Mouse (Mus musculus): ENCODE measurements around the gene Cacna1s. TPM values are rescaled to one million over a fixed set of nuclear protein-coding genes. Genes with fewer than 3 reads are reported as not detected.

The Cacna1s gene
- polyA plus RNA-seq, 1 experiment = 0.23 TPM

DNA sequence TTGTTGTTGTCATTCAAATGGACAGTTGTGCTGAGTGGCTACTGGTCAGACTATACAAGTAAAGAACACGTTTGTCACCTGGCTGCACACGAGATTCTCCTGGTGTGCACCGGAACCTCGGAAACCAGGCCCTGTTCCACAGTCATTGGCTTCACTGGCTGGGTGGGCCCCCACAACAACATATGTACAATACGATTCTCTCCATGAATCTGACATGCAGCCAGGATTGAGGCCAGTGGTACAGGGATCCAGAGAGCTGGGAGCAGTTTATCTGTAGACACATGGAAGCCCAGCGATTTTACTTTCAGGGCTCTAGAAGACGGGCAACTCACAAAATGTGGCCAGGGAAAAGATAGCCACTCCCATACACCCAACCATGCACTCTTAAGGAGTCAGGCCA lies 51.1 kb downstream of the Cacna1s start:
- Histone ChIP-seq H3K27me3 (ENCODE audit: control insufficient read depth, insufficient read depth, insufficient read length) (peaks cover 21% of the 10 kb centered on the region), H3ac (ENCODE audit: control insufficient read depth, insufficient read length, low read depth) (no peak overlapping the region), H3K4me3 (ENCODE audit: insufficient read depth, poor library complexity, severe bottlenecking) (no peak overlapping the region), H3K79me3 (ENCODE audit: low read depth) (no peaks in the 10 kb centered on the region), H3K36me3 (ENCODE audit: control insufficient read depth, insufficient read depth) (no peaks in the 10 kb centered on the region), H3K79me2 (ENCODE audit: control insufficient read depth, insufficient read depth) (no peaks in the 10 kb centered on the region)
- TF ChIP-seq USF1 (IDR thresholded peaks at IDR 0.05; ENCODE audit: low read depth) (no peak), CEBPB (IDR thresholded peaks at IDR 0.05; ENCODE audit: low read depth) (no peak), MYOG (IDR thresholded peaks at IDR 0.05; ENCODE audit: control insufficient read depth, extremely low read depth, insufficient read length) (no peak), CTCF (IDR thresholded peaks at IDR 0.05; ENCODE audit: control insufficient read depth, insufficient read depth, insufficient read length) (no peak), MAX (IDR thresholded peaks at IDR 0.05) (no peak), MYOD1 (IDR thresholded peaks at IDR 0.05; ENCODE audit: control insufficient read depth, insufficient read length, low read depth) (no peak), FOSL1 (IDR thresholded peaks at IDR 0.05; ENCODE audit: insufficient read depth, low read length, poor library complexity, severe bottlenecking) (no peak)

GRCm38 (mm10) chr1:136104741-136105140 lies 52.2 kb downstream of the Cacna1s start:
- Histone ChIP-seq H3K79me3 (ENCODE audit: low read depth) (no peaks in the 10 kb centered on the region), H3K27me3 (ENCODE audit: control insufficient read depth, insufficient read depth, insufficient read length) (peaks cover 24% of the 10 kb centered on the region), H3K36me3 (ENCODE audit: control insufficient read depth, insufficient read depth) (no peaks in the 10 kb centered on the region), H3K79me2 (ENCODE audit: control insufficient read depth, insufficient read depth) (no peaks in the 10 kb centered on the region), H3ac (ENCODE audit: control insufficient read depth, insufficient read length, low read depth) (no peak overlapping the region), H3K4me3 (ENCODE audit: insufficient read depth, poor library complexity, severe bottlenecking) (no peak overlapping the region)
- TF ChIP-seq CEBPB (IDR thresholded peaks at IDR 0.05; ENCODE audit: low read depth) (no peak), CTCF (IDR thresholded peaks at IDR 0.05; ENCODE audit: control insufficient read depth, insufficient read depth, insufficient read length) (no peak), MAX (IDR thresholded peaks at IDR 0.05) (no peak), FOSL1 (IDR thresholded peaks at IDR 0.05; ENCODE audit: insufficient read depth, low read length, poor library complexity, severe bottlenecking) (no peak), USF1 (IDR thresholded peaks at IDR 0.05; ENCODE audit: low read depth) (no peak), MYOG (IDR thresholded peaks at IDR 0.05; ENCODE audit: control insufficient read depth, extremely low read depth, insufficient read length) (no peak), MYOD1 (IDR thresholded peaks at IDR 0.05; ENCODE audit: control insufficient read depth, insufficient read length, low read depth) (no peak)

- TF ChIP-seq CEBPB (IDR thresholded peaks at IDR 0.05; ENCODE audit: low read depth) (no peak), MYOD1 (IDR thresholded peaks at IDR 0.05; ENCODE audit: control insufficient read depth, insufficient read length, low read depth) (no peak), MAX (IDR thresholded peaks at IDR 0.05) (no peak), USF1 (IDR thresholded peaks at IDR 0.05; ENCODE audit: low read depth) (no peak), MYOG (IDR thresholded peaks at IDR 0.05; ENCODE audit: control insufficient read depth, extremely low read depth, insufficient read length) (no peak), CTCF (IDR thresholded peaks at IDR 0.05; ENCODE audit: control insufficient read depth, insufficient read depth, insufficient read length) (no peak), FOSL1 (IDR thresholded peaks at IDR 0.05; ENCODE audit: insufficient read depth, low read length, poor library complexity, severe bottlenecking) (no peak)
- Histone ChIP-seq H3K4me3 (ENCODE audit: insufficient read depth, poor library complexity, severe bottlenecking) (no peak overlapping the region), H3K79me3 (ENCODE audit: low read depth) (no peaks in the 10 kb centered on the region), H3K36me3 (ENCODE audit: control insufficient read depth, insufficient read depth) (no peaks in the 10 kb centered on the region), H3K27me3 (ENCODE audit: control insufficient read depth, insufficient read depth, insufficient read length) (peaks cover 34% of the 10 kb centered on the region), H3ac (ENCODE audit: control insufficient read depth, insufficient read length, low read depth) (no peak overlapping the region), H3K79me2 (ENCODE audit: control insufficient read depth, insufficient read depth) (no peaks in the 10 kb centered on the region)
Measured at GRCm38 (mm10) chr1:136109464-136109863, 56.9 kb downstream of the Cacna1s start.

DNA sequence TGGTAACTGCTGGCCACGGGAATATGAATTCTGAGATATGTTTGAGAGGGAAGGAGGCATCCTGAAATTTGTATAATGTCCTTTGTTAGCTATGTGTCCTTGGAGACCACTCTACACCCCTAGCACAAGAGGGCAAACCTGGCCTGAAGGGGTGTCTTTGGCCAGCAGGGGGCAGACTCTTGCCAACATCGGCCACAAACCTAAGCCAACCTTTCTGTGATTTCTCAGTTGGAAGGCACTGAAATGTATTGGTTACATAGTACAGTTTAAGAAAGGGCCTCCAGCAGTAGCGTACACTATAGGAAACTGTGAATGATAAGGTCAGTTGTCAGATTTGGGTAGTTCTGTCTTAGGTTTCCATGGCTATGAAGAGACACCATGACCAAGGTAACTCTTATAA lies 63.6 kb downstream of the Cacna1s start:
- Histone ChIP-seq H3K4me3 (ENCODE audit: insufficient read depth, poor library complexity, severe bottlenecking) (no peak overlapping the region), H3K27me3 (ENCODE audit: control insufficient read depth, insufficient read depth, insufficient read length) (peaks cover 5% of the 10 kb centered on the region), H3ac (ENCODE audit: control insufficient read depth, insufficient read length, low read depth) (no peak overlapping the region), H3K36me3 (ENCODE audit: control insufficient read depth, insufficient read depth) (no peaks in the 10 kb centered on the region), H3K79me3 (ENCODE audit: low read depth) (no peaks in the 10 kb centered on the region), H3K79me2 (ENCODE audit: control insufficient read depth, insufficient read depth) (no peaks in the 10 kb centered on the region)
- TF ChIP-seq CTCF (IDR thresholded peaks at IDR 0.05; ENCODE audit: control insufficient read depth, insufficient read depth, insufficient read length) (peak; percentile 69), MAX (IDR thresholded peaks at IDR 0.05) (no peak), FOSL1 (IDR thresholded peaks at IDR 0.05; ENCODE audit: insufficient read depth, low read length, poor library complexity, severe bottlenecking) (no peak), MYOD1 (IDR thresholded peaks at IDR 0.05; ENCODE audit: control insufficient read depth, insufficient read length, low read depth) (no peak), MYOG (IDR thresholded peaks at IDR 0.05; ENCODE audit: control insufficient read depth, extremely low read depth, insufficient read length) (no peak), CEBPB (IDR thresholded peaks at IDR 0.05; ENCODE audit: low read depth) (no peak), USF1 (IDR thresholded peaks at IDR 0.05; ENCODE audit: low read depth) (no peak)

DNA sequence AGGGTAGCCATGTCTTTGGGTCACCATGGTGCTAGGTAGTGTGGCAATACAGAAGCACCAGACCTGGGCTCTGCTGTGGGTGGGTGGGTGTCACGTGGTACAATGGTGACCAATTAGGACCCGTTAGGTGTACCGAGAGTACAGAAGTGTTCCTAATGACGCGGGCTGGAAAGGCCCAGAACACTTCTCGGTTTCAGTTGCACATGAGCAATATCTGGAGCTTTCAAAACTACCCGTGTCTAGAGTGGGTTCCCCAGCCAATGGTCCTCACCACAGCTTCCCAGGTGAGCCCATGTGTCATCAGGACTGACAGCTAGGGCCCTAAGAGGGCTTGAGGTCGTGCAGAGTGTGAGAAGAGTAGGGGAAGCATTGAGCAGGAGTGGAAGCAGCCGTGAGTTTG lies 64.5 kb downstream of the Cacna1s start:
- H3K4me3 ChIP-seq (ENCODE audit: insufficient read depth, poor library complexity, severe bottlenecking) = no peak overlapping the region
- H3K79me3 ChIP-seq (ENCODE audit: low read depth) = no peaks in the 10 kb centered on the region
- no peaks in the 10 kb centered on the region for H3K27me3 ChIP-seq (ENCODE audit: control insufficient read depth, insufficient read depth, insufficient read length)
- TF ChIP-seq CTCF (IDR thresholded peaks at IDR 0.05; ENCODE audit: control insufficient read depth, insufficient read depth, insufficient read length) (no peak), MYOD1 (IDR thresholded peaks at IDR 0.05; ENCODE audit: control insufficient read depth, insufficient read length, low read depth) (no peak), FOSL1 (IDR thresholded peaks at IDR 0.05; ENCODE audit: insufficient read depth, low read length, poor library complexity, severe bottlenecking) (no peak), MAX (IDR thresholded peaks at IDR 0.05) (no peak), CEBPB (IDR thresholded peaks at IDR 0.05; ENCODE audit: low read depth) (no peak), USF1 (IDR thresholded peaks at IDR 0.05; ENCODE audit: low read depth) (no peak), MYOG (IDR thresholded peaks at IDR 0.05; ENCODE audit: control insufficient read depth, extremely low read depth, insufficient read length) (no peak)
- H3K36me3 ChIP-seq (ENCODE audit: control insufficient read depth, insufficient read depth) = no peaks in the 10 kb centered on the region
- H3K79me2 ChIP-seq (ENCODE audit: control insufficient read depth, insufficient read depth) = no peaks in the 10 kb centered on the region
- no peak overlapping the region for H3ac ChIP-seq (ENCODE audit: control insufficient read depth, insufficient read length, low read depth)

GRCm38 (mm10) chr1:136118875-136119274 lies 66.3 kb downstream of the Cacna1s start:
- Histone ChIP-seq H3K79me3 (ENCODE audit: low read depth) (no peaks in the 10 kb centered on the region), H3ac (ENCODE audit: control insufficient read depth, insufficient read length, low read depth) (no peak overlapping the region), H3K79me2 (ENCODE audit: control insufficient read depth, insufficient read depth) (no peaks in the 10 kb centered on the region), H3K4me3 (ENCODE audit: insufficient read depth, poor library complexity, severe bottlenecking) (no peak overlapping the region), H3K27me3 (ENCODE audit: control insufficient read depth, insufficient read depth, insufficient read length) (no peaks in the 10 kb centered on the region), H3K36me3 (ENCODE audit: control insufficient read depth, insufficient read depth) (no peaks in the 10 kb centered on the region)
- TF ChIP-seq USF1 (IDR thresholded peaks at IDR 0.05; ENCODE audit: low read depth) = no peak
- TF ChIP-seq CEBPB (IDR thresholded peaks at IDR 0.05; ENCODE audit: low read depth) = no peak
- no peak for TF ChIP-seq FOSL1 (IDR thresholded peaks at IDR 0.05; ENCODE audit: insufficient read depth, low read length, poor library complexity, severe bottlenecking)
- TF ChIP-seq MAX (IDR thresholded peaks at IDR 0.05) = no peak
- TF ChIP-seq CTCF (IDR thresholded peaks at IDR 0.05; ENCODE audit: control insufficient read depth, insufficient read depth, insufficient read length) = no peak
- no peak for TF ChIP-seq MYOD1 (IDR thresholded peaks at IDR 0.05; ENCODE audit: control insufficient read depth, insufficient read length, low read depth)
- no peak for TF ChIP-seq MYOG (IDR thresholded peaks at IDR 0.05; ENCODE audit: control insufficient read depth, extremely low read depth, insufficient read length)
